Mouse (Mus musculus) ovary, postnatal 14 days (tissue): Measurements from ENCODE around the gene Slc22a14.
A peak's percentile ranks its signal among the peaks of the same experiment; 100 is the strongest.
"Not testable (repeated sequence)": the region's sequence is repeated elsewhere in the genome, so short reads cannot be mapped to it uniquely, and the experiment has no call there.

Source experiments
- DNase-seq: peaks from one replicate; pipeline ENCODE4 v3.0.0; 2022; ENCODE audit warnings: low spot score

The Slc22a14 gene

DNA sequence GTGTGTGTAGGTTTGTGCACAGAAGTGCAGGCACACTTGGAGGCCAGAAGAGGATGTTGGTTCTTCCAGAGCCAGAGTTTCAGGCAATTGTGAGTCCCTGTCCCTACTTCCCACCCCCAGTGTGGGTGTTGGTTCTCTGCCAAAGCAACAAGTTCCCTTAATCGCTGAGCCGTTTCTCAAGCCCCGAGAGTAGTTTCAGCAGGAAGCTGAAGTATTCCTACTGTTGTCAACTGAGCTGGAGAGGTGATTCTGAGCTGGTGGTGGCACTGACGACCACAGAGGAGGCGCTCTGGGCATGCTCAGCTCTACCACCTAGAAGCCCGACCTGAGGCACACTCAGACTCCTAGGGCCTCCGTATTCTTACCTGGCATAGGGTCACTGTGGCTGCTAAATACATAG is at the start of gene Slc22a14:
Gene Slc22a14, minus strand, starts transcription at position 270 of the 400 bp plus-strand sequence.
- DNase-seq = no peak

- DNase-seq = no peak
Measured at GRCm38 (mm10) chr9:119409864-119410263, 44.5 kb upstream of the Slc22a14 start.

- DNase-seq = no peak
Measured at GRCm38 (mm10) chr9:119408898-119409664, 43.7 kb upstream of the Slc22a14 start.

DNA sequence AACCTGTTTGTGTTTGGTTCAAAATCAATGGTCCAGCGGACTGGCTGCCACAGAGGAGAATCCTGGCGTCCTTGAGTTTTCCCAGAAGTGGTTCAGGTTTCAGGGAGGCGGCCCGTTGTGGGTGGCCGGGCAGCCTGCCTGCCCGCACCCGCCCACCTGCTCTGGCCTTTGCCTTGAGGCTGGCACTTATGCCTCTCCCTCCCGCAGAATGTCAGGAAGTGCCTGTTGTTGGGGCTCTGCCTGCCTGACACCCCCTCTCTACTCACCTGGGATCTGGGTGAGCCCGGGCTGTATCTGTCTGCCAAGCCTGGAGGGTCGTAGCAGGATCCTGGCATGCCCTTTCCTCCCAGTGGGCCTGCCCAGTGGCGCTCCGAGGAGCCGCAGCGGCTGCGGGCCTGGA is 42.5 kb upstream of the Slc22a14 start:
- DNase-seq = no peak

GRCm38 (mm10) chr9:119404090-119404489 is 38.7 kb upstream of the Slc22a14 start:
- no peak for DNase-seq

DNA sequence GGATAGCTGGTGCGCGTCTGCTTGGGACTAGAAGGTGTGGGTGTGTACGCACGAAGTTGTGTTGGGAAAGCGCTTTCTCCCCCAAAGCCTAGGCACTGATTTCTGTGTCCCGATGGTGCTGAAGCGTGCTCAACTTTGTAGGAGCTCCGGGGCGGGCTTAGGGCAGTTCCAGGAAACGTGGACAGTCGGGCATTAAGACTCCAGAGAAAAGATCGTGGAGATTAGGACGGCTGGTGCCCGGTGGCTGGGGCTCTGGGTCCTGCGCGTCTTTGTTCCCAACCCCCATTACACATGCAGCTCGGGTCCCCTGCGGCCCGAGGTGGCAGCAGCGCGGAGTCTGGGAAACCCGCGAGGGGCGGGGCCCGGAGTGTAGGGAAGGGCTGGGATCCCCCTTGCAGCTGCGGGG is 37.9 kb upstream of the Slc22a14 start:
- DNase-seq = no peak

DNA sequence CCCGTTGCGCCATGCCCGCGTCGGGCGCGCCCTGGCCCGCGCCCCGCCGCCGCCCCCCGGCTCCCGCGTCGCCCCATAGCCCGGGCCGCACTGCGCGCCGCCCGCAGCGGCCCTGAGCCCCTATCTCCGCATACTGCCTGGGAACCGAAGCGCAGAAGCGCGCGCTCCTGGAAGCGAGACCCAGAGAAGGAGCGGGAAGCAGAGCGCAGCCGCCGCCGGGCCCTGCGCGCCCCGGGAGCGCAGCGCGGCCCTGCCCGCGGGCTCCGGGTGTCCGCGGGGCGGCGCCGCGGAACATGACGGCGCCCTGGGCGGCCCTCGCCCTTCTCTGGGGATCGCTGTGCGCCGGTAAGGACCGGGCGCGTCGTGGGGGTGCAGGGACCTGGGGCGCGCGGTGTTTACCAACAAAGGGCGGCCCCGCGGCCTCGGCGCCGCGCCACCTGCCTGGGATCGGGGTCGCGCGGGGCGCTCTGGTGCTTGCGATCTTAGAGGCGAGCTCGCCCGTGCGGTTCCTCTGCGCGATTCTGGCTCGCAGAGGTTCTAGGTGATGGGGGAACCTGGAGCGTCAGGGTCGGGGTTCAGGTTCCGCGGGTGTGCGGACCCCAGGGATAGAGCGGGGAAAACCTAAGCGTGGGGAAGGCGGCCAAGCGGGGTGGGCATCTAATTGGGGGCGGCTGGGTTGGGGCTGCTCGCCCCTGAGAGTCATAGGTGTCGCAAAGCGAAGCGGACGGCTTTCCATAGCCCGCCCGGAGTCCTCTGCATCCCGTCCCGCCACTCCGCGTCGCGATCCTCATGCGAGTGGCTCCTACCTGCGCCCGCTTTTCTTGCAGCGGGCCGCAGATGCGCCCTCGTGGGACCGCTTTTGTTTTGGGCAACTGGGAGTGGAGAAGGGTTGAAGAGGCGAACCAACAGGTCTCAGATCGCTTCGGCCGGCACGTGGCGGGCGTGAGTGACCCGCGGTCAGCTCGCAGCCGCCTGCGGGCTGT is 37.2 kb upstream of the Slc22a14 start:
- DNase-seq = peak; percentile 42

DNA sequence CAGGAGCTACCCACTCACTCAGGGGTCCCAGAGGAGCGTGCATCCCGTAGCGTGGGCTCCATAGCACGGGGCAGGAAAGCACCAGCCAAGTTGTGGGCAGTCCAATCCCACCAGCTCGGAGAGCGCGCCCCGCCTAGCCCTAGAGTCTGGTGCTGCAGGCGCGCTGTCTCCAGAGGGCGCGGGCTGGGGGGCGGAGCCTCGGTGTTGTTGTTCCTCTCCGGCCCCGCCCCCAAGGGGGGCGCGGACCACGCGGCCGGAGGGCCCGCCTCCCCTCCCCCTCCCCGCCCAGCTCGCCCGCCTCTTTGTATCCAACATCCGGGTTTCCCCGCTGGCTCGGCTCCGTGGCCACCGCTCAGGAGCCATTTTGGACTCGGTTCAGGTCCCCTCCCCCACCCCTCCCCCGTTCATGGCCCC is 36.5 kb upstream of the Slc22a14 start, which contains the start of gene Acvr2b:
Gene Acvr2b, plus strand, starts transcription at position 318 of the 414 bp plus-strand sequence.
- peak; percentile 90 for DNase-seq

DNA sequence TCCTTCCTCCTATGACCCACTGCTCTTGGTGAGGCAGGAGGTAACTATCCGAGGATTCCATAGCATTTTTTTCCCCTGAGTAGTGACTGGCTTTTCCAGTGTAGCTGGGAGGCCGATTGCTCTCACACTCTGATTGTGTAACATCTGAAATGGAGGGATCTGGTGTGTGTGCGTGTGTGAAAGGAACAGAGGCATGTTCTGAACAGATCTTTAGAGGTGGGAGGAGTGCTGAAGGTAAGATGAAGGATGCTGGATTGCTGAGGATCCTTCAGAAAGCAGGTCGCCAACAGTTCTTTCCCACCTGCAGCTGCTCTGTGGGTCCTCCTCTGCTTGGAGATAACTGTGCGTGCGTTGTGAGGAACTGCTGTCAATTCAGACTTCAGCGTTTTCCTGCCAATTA is 36.0 kb upstream of the Slc22a14 start:
- no peak for DNase-seq

GRCm38 (mm10) chr9:119394808-119395207 is 29.5 kb upstream of the Slc22a14 start:
- DNase-seq = no peak

- no peak for DNase-seq
Measured at GRCm38 (mm10) chr9:119390214-119390613, 24.9 kb upstream of the Slc22a14 start.

GRCm38 (mm10) chr9:119388956-119389355 is 23.6 kb upstream of the Slc22a14 start:
- DNase-seq = peak; percentile 18

DNA sequence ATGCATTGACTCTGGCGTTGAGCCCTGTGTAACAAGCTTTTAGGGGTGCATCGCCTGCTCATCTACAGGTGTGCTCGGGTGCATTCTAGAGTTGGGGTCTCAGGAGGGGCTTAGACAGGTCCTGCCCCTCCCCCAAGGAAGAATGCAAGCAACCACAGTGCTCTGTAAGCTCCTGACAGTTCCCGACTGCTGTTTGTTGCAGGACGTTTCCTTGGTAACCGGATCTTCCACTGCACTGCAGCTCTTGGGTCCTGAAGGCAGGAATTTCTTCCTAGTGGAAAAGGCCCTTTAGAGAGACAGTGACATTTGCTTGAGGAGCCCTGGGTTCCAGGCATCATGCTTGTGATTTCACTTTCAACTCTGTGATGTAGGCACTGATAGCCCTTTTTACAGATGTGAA is 17.2 kb upstream of the Slc22a14 start:
- DNase-seq = no peak

DNA sequence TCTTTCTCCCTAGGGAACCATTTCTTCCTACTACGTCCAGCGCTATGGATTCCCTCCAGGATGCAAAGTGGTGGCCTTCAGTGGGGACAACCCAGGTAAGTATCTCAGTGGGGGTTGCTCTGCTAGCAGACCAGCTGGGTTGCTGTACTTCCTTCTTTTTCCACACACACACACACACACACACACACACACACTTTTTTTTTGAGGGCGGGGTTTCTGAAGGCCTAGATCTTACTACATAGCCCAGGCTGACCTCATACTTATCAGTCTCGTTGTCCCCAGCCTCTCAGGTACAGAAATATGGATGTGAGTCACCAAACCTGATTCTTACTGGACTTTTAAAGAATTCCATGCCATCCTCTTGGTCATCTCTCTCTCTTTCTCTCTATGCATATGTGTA is 12.9 kb upstream of the Slc22a14 start:
- DNase-seq = no peak

GRCm38 (mm10) chr9:119375556-119375955 is 10.2 kb upstream of the Slc22a14 start:
- no peak for DNase-seq

DNA sequence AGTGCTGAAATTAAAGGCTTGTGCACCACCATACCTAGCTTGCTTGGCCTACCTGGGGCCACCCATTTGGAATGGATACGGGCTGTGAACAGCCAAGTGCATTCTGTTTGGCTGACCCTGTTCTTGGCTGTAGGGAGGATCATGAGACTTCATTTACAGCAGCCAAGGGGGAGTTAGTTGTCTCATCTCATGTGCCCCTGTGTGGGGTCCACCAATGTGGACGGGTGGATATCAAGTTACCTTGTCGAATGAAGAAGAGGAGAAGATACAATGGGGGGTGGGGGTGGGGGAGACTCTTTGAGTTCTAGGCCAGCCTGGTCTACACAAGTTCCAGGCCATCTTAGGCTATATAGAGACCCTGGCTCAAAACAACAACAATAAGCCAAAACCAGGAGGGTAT is 9.7 kb upstream of the Slc22a14 start:
- DNase-seq = no peak

- DNase-seq = no peak
Measured at GRCm38 (mm10) chr9:119371251-119371650, 5.9 kb upstream of the Slc22a14 start.

DNA sequence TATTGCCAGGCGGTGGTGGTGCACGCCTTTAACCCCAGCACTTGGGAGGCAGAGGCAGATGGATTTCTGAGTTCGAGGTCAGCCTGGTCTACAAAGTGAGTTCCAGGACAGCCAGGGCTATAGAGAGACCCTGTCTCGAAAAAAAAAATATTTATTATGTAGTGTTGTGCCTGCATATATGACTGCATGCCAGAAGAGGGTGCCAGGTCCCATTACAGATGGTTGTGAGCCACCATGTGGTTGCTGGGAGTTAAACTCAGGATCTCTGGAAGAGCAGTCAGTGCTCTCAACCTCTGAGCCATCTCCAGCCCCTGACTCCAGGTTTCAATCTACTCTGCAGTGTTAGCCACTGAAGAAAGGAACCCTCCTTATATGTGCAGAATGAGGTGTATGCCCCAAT is 5.4 kb upstream of the Slc22a14 start:
- DNase-seq = not testable (repeated sequence)

- no peak for DNase-seq
Measured at GRCm38 (mm10) chr9:119368367-119368766, 3.0 kb upstream of the Slc22a14 start.

DNA sequence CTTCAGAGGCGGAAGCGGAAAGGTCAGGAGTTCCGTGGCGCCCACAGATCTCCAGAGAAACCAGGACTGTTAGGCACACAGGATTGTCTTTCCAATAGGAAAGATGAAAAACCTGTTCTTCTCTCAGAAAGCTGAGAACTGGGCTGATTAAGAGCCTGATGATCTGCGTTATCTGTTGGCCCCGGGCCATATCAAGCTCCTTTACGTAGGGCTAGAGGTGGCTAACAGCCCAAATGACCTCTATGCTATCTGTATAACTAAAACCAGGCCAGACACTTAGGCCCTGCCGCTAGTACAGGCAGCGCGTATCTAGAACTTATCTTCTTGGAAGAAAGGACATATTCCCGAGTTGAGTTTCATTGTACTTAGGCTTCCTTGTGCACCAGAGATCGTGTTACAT is 2.1 kb downstream of the Slc22a14 start:
- DNase-seq = no peak

DNA sequence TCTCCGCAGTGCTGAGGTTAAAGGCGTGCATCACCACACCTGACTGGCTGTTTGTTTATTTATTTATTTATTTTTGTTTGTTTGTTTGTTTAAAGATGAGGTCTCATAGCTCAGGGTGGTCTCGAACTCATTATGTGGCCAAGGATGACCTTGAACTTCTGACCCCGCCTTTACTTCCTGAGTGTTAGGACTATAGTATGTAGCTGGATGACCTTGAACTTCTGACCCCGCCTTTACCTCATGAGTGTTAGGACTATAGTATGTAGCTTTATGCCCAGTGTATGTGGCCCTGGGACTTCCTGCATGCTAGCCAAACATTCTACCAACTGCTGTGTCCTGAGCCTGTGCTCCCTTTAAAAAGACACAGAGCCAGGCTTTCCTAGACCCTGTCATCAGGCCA is 3.9 kb downstream of the Slc22a14 start:
- no peak for DNase-seq

DNA sequence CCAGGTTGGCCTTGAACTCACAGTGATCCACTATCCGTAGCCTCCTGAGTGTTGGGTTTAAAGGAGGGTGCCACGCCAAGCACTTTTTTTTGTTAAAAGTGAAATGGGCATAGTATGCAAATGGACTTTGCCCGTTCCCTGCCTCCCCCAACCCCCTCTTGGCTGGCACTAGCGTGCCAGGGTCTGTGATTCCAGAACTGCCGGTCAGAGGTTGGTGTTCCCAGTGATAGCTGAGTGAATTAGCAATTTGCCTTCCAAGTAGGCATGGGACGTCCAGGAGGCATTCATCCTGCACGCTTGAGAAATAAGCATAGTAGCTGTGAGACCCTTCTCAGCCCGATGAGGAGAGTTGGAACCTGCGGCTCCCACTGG is 7.3 kb downstream of the Slc22a14 start:
- DNase-seq = no peak
